Mouse (Mus musculus): ENCODE measurements around the gene Arhgef39. TPM values are rescaled to one million over a fixed set of nuclear protein-coding genes. Genes with fewer than 3 reads are reported as not detected.

The Arhgef39 gene
- polyA plus RNA-seq, 1 experiment from 2014 or later: 10.0 TPM

DNA sequence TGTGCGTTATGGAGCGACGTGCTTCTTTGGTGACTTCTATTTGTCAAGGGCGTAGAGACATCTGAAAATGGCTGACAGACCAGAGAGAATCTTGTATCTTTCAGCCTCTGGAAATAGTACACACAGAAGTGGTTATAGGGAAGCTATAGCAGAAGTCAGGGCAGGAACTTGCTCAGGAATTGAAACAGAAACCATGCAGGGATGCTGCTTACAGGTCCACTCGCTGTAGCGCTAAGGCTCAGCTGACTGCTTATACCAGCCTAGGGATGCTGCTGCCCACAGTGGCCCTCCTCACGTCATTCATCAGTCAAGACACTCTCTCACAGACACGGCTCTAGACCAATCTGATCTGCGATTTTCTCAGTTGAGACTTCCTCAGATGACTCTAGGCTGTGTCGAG is 29.2 kb downstream of the Arhgef39 start:
- Histone ChIP-seq H3K27me3 (no peaks in the 10 kb centered on the region), H3K4me2 (no peak overlapping the region), H3K36me3 (no peaks in the 10 kb centered on the region), H3K4me3 (no peak overlapping the region), H3K9me3 (no peaks in the 10 kb centered on the region), H3K4me1 (replicated peaks) (no peaks in the 10 kb centered on the region), H3K9ac (no peak overlapping the region), H3K27ac (replicated peaks) (no peak overlapping the region)
- 91% methylated on average over 10 of the region's 10 CpGs for WGBS
- no peak for ATAC-seq (ENCODE audit: low read depth)

DNA sequence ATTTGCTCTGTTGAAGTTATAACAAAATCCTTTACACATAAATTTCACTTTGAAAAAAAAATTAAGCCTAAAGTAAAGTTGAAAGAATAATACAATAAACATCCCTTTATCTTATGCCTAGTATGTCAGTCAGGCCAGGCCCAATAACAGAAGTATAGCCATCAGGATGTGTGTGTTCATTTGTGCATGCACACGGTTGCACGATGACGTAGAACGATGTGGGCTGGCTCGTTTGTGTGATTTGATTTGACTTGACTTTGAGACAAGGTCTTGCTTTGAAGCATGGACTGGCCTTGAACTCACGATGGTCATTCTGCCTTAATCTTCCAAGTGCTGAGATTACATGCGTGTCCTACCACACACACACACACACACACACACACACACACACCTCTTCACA is 32.6 kb downstream of the Arhgef39 start:
- no peaks in the 10 kb centered on the region for H3K4me1 ChIP-seq (replicated peaks)
- H3K9ac ChIP-seq: no peak overlapping the region
- no peak for ATAC-seq (ENCODE audit: low read depth)
- H3K36me3 ChIP-seq: no peaks in the 10 kb centered on the region
- WGBS: 90% methylated on average over 7 of the region's 7 CpGs
- H3K9me3 ChIP-seq: no peaks in the 10 kb centered on the region
- H3K4me2 ChIP-seq: no peak overlapping the region
- H3K4me3 ChIP-seq: no peak overlapping the region
- H3K27me3 ChIP-seq: no peaks in the 10 kb centered on the region
- no peak overlapping the region for H3K27ac ChIP-seq (replicated peaks)

DNA sequence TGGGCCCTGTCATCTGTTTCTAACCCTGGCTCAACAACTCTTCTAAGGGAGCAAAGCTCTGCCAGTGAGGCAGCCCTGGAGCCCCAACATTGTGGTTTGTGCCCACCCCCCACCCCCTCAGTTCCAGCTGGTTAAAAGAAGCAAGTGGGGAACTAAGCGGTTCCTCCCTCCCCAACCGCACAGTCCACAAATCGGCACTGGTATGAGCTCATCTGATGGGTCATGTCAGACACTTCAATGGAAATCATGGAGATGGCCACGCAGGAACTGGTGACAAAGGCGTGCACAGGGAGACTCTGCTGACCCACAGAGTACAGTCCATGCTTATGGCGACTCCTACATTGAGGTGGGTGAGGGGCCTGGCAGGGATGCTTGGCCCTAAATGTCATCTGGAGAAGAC is 33.6 kb downstream of the Arhgef39 start:
- 83% methylated on average over 6 of the region's 6 CpGs for WGBS
- H3K27me3 ChIP-seq: no peaks in the 10 kb centered on the region

DNA sequence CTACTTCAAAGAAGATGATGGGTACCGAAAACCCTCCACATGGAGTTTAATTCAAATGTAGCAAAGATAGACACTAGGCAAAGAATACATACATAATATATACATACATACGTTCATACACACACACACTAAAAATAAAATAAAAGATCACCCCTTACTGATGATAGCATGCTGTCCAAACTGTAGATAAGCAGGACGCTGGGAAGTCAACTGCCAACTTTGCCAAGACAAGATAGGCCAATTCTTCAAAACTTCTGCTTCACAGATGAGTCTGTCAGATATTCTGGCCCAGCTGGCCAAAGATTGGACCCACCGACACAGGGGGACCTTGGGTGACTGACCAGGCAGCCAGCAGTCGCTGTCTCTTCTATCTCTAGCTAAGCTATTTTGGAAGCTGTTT is 36.4 kb downstream of the Arhgef39 start:
- WGBS: 90% methylated on average over 5 of the region's 5 CpGs
- Histone ChIP-seq H3K4me3 (no peak overlapping the region), H3K27ac (replicated peaks) (no peak overlapping the region), H3K4me2 (no peak overlapping the region), H3K27me3 (no peaks in the 10 kb centered on the region), H3K4me1 (replicated peaks) (no peaks in the 10 kb centered on the region), H3K36me3 (no peaks in the 10 kb centered on the region), H3K9ac (no peak overlapping the region), H3K9me3 (no peaks in the 10 kb centered on the region)
- no peak for ATAC-seq (ENCODE audit: low read depth)

More for the DNA sequence above, 33.6 kb downstream of the Arhgef39 start:
- Histone ChIP-seq H3K9ac (no peak overlapping the region), H3K4me3 (no peak overlapping the region), H3K4me1 (replicated peaks) (no peaks in the 10 kb centered on the region), H3K4me2 (no peak overlapping the region), H3K9me3 (no peaks in the 10 kb centered on the region), H3K36me3 (no peaks in the 10 kb centered on the region), H3K27ac (replicated peaks) (no peak overlapping the region)
- ATAC-seq (ENCODE audit: low read depth): no peak

DNA sequence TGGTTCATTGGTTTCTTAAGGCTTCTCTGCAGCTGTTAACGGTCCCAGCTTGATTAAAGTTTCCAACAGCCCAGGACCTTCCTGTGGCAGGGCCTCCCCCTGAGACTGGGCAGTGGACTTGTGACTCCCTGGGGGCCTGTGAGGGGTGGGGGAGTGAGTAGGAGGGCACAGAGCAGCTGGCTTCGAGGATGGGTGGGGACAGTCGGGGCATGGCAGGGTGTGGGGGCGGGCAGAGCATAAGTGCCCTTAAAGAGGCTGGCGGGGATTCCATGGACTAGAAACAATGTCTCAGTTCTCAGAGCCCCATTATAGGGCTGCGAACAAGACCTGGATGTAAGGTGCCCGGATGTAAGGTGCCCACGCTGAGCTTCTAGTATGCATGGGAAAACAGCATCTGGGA is 42.4 kb downstream of the Arhgef39 start:
- Histone ChIP-seq H3K27ac (replicated peaks) (no peak overlapping the region), H3K4me2 (no peak overlapping the region), H3K4me3 (no peak overlapping the region), H3K9ac (no peak overlapping the region), H3K4me1 (replicated peaks) (peaks cover 25% of the 10 kb centered on the region), H3K27me3 (peaks cover 29% of the 10 kb centered on the region), H3K36me3 (no peaks in the 10 kb centered on the region), H3K9me3 (no peaks in the 10 kb centered on the region)
- no peak for ATAC-seq (ENCODE audit: low read depth)
- 25% methylated on average over 8 of the region's 8 CpGs for WGBS

DNA sequence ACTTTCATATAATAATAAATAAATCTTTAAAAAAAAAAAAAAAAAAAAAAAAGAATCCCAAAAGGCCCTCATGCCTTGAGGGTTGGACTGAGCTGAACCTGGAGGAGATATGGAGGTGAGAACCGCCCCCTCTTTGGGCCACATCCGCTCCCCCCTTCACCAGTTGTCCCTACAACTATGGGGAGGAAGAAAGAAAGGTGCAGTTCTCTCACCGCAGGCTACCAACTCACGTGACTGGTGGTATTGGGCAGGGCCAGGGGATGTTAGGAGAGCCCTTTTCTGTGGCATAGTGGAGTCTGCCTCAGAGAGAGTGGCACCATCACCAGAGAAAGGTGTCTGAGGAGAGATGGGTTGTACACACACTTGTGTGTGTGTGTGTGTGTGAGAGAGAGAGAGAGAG is 43.0 kb downstream of the Arhgef39 start:
- peaks cover 34% of the 10 kb centered on the region for H3K27me3 ChIP-seq
- no peak overlapping the region for H3K27ac ChIP-seq (replicated peaks)
- no peak overlapping the region for H3K9ac ChIP-seq
- peaks cover 25% of the 10 kb centered on the region for H3K4me1 ChIP-seq (replicated peaks)
- WGBS: 33% methylated on average over 4 of the region's 4 CpGs
- no peaks in the 10 kb centered on the region for H3K9me3 ChIP-seq
- ATAC-seq (ENCODE audit: low read depth): no peak
- no peak overlapping the region for H3K4me3 ChIP-seq
- no peaks in the 10 kb centered on the region for H3K36me3 ChIP-seq
- H3K4me2 ChIP-seq: no peak overlapping the region

DNA sequence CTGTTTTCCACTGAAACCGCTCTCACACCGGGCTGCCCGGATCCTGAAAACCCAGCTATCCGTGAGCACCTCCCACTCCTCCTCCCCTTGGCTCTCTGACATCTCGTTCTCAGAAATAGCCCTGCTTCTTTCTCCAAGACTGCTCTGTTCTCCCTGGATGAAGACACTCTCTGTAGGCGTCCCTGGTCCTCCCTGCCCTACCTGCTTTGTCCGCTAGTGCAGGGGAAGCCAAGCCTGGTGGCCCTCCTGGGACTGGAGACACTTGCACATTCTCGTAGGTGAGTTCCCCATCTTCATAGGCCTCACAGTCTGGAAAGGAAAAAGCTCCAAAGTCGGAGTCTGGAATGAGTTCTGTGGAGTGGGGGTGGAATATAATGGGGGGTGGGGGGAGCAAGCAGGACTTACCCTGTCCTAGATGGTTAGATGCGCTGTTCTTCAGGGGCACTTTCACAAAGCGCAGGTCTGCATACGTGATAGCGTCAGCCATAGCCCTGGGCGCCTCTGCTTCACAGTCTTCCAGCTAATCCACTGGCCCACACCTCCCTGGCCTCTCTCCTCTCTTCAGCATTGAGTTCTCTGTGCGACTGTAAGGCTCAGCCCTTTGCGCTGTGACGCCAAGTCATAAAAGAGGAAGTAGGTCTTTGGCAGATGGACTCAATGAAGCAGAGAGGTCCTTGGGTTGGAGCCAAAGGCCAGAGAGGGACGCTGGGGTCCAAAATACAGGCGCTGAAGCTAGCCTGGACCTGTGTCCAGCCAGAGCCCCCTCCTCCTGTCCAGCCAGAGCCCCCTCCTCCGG is 45.3 kb downstream of the Arhgef39 start, which contains the start of gene Cd72:
Cd72 (minus strand) TSS at position 588 of the 796 bp plus-strand sequence.
- peak; percentile 25; the same call in 1 of the 2 replicates for ATAC-seq (ENCODE audit: low read depth)
- Histone ChIP-seq H3K9me3 (no peaks in the 10 kb centered on the region), H3K27ac (replicated peaks) (no peak within 1 kb of the TSS), H3K4me2 (peak within 1 kb of the TSS; percentile 50), H3K9ac (peak within 1 kb of the TSS; percentile 50), H3K4me1 (replicated peaks) (peaks cover 25% of the 10 kb centered on the region), H3K27me3 (peaks cover 34% of the 10 kb centered on the region), H3K36me3 (no peaks in the 10 kb centered on the region), H3K4me3 (peak within 1 kb of the TSS; percentile 23)
- WGBS: 33% methylated on average over 20 of the region's 20 CpGs

DNA sequence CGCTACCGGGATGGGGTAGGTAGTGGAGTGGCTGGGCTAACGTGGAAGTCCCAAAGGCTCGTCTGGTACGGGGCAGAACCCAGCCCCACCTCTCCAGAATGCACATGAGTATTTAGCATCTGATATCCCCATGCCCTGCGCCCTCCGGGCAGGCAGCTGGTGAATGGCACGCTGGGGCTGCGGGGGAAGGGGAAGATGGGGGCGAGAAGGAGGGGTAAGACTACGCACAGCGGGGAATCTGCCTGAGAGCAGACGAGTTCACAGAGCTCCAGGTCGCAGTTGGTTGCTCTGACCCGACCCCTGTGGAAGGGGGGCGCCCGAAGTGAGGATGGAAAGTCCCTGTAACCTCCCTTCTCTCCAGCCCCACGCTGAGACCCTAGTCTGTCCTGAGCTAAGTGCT is 46.1 kb downstream of the Arhgef39 start:
- H3K4me3 ChIP-seq: peak overlapping the region; percentile 23
- under 1% methylated on average over 18 of the region's 18 CpGs for WGBS

DNA sequence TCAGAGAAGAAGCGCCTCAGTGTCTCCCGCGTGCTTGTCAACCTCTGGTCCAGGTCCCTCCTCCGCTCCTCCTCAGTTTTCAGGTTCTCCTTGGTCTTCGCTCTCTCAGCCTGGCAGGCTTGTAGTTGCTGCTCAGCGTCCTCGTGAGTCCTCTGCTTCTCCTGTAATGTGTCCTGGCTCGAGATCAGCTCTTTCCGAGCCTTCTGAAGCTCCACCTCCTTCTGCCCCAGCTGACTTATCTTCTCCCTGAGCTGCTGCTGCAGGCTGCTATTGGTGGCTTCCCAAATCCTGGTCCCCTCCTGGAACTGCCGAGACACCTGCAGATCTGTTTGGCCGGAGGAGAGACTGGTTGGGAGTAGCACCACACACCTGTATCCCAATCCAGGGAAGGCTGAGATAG is 47.2 kb downstream of the Arhgef39 start:
- ATAC-seq (ENCODE audit: low read depth): no peak
- Histone ChIP-seq H3K4me2 (no peak overlapping the region), H3K27me3 (peaks cover 34% of the 10 kb centered on the region), H3K36me3 (peaks cover 15% of the 10 kb centered on the region), H3K4me3 (no peak overlapping the region), H3K4me1 (replicated peaks) (peaks cover 25% of the 10 kb centered on the region), H3K9ac (no peak overlapping the region), H3K27ac (replicated peaks) (no peak overlapping the region), H3K9me3 (no peaks in the 10 kb centered on the region)
- 71% methylated on average over 11 of the region's 11 CpGs for WGBS

More for the DNA sequence above, 46.1 kb downstream of the Arhgef39 start:
- ATAC-seq (ENCODE audit: low read depth): no peak
- H3K27me3 ChIP-seq: peaks cover 34% of the 10 kb centered on the region
- H3K4me2 ChIP-seq: peak overlapping the region; percentile 50
- peaks cover 4% of the 10 kb centered on the region; the same call in 1 of the 2 replicates for H3K36me3 ChIP-seq
- peaks cover 25% of the 10 kb centered on the region for H3K4me1 ChIP-seq (replicated peaks)
- H3K27ac ChIP-seq (replicated peaks): no peak overlapping the region
- H3K9me3 ChIP-seq: no peaks in the 10 kb centered on the region
- peak overlapping the region; percentile 50 for H3K9ac ChIP-seq

DNA sequence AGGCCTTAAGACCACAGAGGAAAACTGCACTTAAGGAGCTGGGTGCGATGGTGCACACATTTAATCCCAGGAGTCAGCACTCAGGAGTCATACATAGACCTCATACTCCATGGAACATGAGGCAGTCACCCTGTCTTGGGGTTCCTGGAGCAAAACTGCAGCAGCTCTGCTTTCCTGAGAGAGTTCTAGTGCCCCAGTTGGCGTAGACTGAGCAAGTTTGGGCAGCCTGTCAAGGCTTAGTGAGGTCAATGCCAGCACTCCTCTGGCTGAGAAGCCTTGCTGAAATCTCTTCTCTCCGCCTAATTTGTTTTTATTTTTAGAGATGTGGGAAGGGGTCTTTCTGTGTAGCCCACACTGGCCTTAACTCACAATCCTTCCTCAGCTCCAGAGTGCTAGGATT is 50.9 kb downstream of the Arhgef39 start:
- no peak overlapping the region for H3K4me2 ChIP-seq
- no peak overlapping the region for H3K27ac ChIP-seq (replicated peaks)
- H3K4me1 ChIP-seq (replicated peaks): peaks cover 21% of the 10 kb centered on the region
- no peak for ATAC-seq (ENCODE audit: low read depth)
- no peak overlapping the region for H3K9ac ChIP-seq
- H3K27me3 ChIP-seq: peaks cover 20% of the 10 kb centered on the region
- WGBS: 91% methylated on average over 3 of the region's 3 CpGs
- H3K4me3 ChIP-seq: no peak overlapping the region
- H3K36me3 ChIP-seq: peaks cover 43% of the 10 kb centered on the region
- H3K9me3 ChIP-seq: no peaks in the 10 kb centered on the region

DNA sequence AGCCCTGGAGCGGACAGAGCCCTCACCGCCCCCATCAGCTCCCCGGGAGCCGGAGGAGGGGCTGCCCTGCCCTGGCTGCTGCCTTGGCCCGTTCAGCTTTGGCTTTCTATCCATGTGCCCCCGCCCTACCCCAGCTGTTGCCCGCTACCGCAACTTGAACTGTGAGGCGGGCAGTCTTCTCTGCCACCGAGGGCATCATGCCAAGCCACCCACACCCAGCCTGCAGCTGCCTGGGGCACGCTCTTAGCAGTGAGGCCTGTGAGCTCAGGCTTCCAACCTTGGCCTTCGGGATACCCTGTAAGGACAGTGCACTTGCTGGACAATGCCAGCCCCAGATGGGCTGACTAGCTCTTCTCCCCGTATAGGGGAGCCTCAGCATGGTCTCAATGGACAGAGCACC is 52.2 kb downstream of the Arhgef39 start:
- Histone ChIP-seq H3K27me3 (peaks cover 7% of the 10 kb centered on the region; the same call in 1 of the 2 replicates), H3K4me2 (no peak overlapping the region), H3K4me1 (replicated peaks) (peaks cover 13% of the 10 kb centered on the region), H3K36me3 (peaks cover 43% of the 10 kb centered on the region), H3K27ac (replicated peaks) (no peak overlapping the region), H3K9me3 (no peaks in the 10 kb centered on the region), H3K4me3 (no peak overlapping the region), H3K9ac (no peak overlapping the region)
- ATAC-seq (ENCODE audit: low read depth): no peak
- WGBS: 85% methylated on average over 13 of the region's 13 CpGs

All from neural tube, embryonic 13.5 days (tissue).